Mouse (Mus musculus) gastrocnemius, postnatal 36 days (tissue): ENCODE results near the gene Olfr710. TPM values are rescaled to one million over a fixed set of nuclear protein-coding genes. Genes with fewer than 3 reads are reported as not detected.
"Not testable (repeated sequence)": the region's sequence is repeated elsewhere in the genome, so short reads cannot be mapped to it uniquely, and the experiment has no call there.

Experiments
- DNase-seq, 2 experiments: peaks; one replicate each; pipeline ENCODE4 v3.0.0; 2022
- intact Hi-C: fragments of 180-260 bp; cut with DNase I; formaldehyde crosslinking; loops from one replicate; pipeline ENCODE4 v1.15.1; 2025
- long read RNA-seq, 2 experiments: library from polyadenylated mRNA; stranded (forward); transcript quantifications; one replicate each; pipeline ENCODE4 v2.0.0; 2021
- total RNA-seq, 2 experiments: library from RNA; stranded (reverse); gene quantifications; 2 replicates each; pipeline ENCODE4 v1.2.3; 2021

Olfr710 gene
- not detected for total RNA-seq
- long read RNA-seq, experiment 1, result 0 reads
- long read RNA-seq, experiment 2, result 0 reads

- DNase-seq, result no peak
- intact Hi-C loops, result no loop called here
Measured at GRCm38 (mm10) chr7:106948212-106948611, at the start of gene Olfr710. TSS of gene Olfr710 (minus strand) at chr7:106948312.

- intact Hi-C loops, result no loop called here
- no peak for DNase-seq
Measured at GRCm38 (mm10) chr7:106985236-106985635, 37.1 kb upstream of the Olfr710 start.

GRCm38 (mm10) chr7:106975353-106975752, 27.2 kb upstream of the Olfr710 start, which contains the start of gene Olfr711:
TSS of gene Olfr711 (minus strand) at chr7:106975453.
- no peak for DNase-seq
- intact Hi-C loops, result no loop called here

GRCm38 (mm10) chr7:106967503-106967902, 19.4 kb upstream of the Olfr710 start:
- intact Hi-C loops, DNase-seq: not testable (repeated sequence)

- intact Hi-C loops, result no loop called here
- DNase-seq, result no peak
Measured at GRCm38 (mm10) chr7:106963837-106964236, 15.7 kb upstream of the Olfr710 start, which contains the start of gene Olfr6. TSS of gene Olfr6 (minus strand) at chr7:106963937.

GRCm38 (mm10) chr7:106932119-106932518, 16.0 kb downstream of the Olfr710 start, which contains the start of gene Olfr709-ps1:
TSS of gene Olfr709-ps1 (minus strand) at chr7:106932219.
- intact Hi-C loops, result no loop called here
- no peak for DNase-seq

- intact Hi-C loops, DNase-seq: not testable (repeated sequence)
Measured at GRCm38 (mm10) chr7:106920961-106921360, 27.2 kb downstream of the Olfr710 start.

- intact Hi-C loops, result no loop called here
Measured at GRCm38 (mm10) chr7:106907676-106908075, 40.4 kb downstream of the Olfr710 start, which contains the start of gene Olfr1532-ps1. TSS of gene Olfr1532-ps1 (plus strand) at chr7:106908001.

GRCm38 (mm10) chr7:106901141-106901540, 47.0 kb downstream of the Olfr710 start, which contains the start of gene Olfr707:
TSS of gene Olfr707 (minus strand) at chr7:106901241.
- DNase-seq, intact Hi-C loops: not testable (repeated sequence)

More at GRCm38 (mm10) chr7:106907676-106908075, 40.4 kb downstream of the Olfr710 start, which contains the start of gene Olfr1532-ps1:
- no peak for DNase-seq

Other genes starting within 250 kb of the Olfr710 start
- not detected for gene Olfr695, start 231.9 kb downstream of the Olfr710 start, total RNA-seq
- gene Olfr697, start 205.9 kb downstream of the Olfr710 start, total RNA-seq, result not detected
- not detected for gene Olfr698, start 192.9 kb downstream of the Olfr710 start, total RNA-seq
- not detected for gene Olfr699, start 155.1 kb downstream of the Olfr710 start, total RNA-seq
- not detected for gene Olfr700, start 139.5 kb downstream of the Olfr710 start, total RNA-seq
- not detected for gene Olfr701, start 134.2 kb downstream of the Olfr710 start, total RNA-seq
- gene Olfr702, start 114.4 kb downstream of the Olfr710 start, total RNA-seq, result not detected
- gene Olfr703, start 105.0 kb downstream of the Olfr710 start, total RNA-seq, result not detected
- gene Olfr704, start 85.1 kb downstream of the Olfr710 start, total RNA-seq, result not detected
- not detected for gene Olfr705, start 71.4 kb downstream of the Olfr710 start, total RNA-seq
- gene Olfr706, start 60.1 kb downstream of the Olfr710 start, total RNA-seq, result not detected
- not detected for gene Olfr707, start 47.1 kb downstream of the Olfr710 start, total RNA-seq
- not detected for gene Olfr1532-ps1, start 40.3 kb downstream of the Olfr710 start, total RNA-seq
- gene Olfr709-ps1, start 16.1 kb downstream of the Olfr710 start, total RNA-seq, result not detected
- gene Olfr6, start 15.6 kb upstream of the Olfr710 start, total RNA-seq, result not detected
- gene Olfr711, start 27.1 kb upstream of the Olfr710 start, total RNA-seq, result not detected
- not detected for gene Olfr2, start 57.8 kb upstream of the Olfr710 start, total RNA-seq
- not detected for gene Olfr713, start 82.9 kb upstream of the Olfr710 start, total RNA-seq
- not detected for gene Olfr714, start 122.7 kb upstream of the Olfr710 start, total RNA-seq
- not detected for gene Olfr17, start 144.9 kb upstream of the Olfr710 start, total RNA-seq
- gene Olfr715b, start 162.1 kb upstream of the Olfr710 start, total RNA-seq, result not detected
- not detected for gene Olfr715, start 182.8 kb upstream of the Olfr710 start, total RNA-seq
- not detected for gene Olfr716, start 190.0 kb upstream of the Olfr710 start, total RNA-seq
- gene Nlrp14, start 218.7 kb upstream of the Olfr710 start, total RNA-seq, result not detected